Mouse (Mus musculus) megakaryocyte, embryonic 14.5 days (primary cell): ENCODE data around the gene Dock7.

Experiments
- FLI1 ChIP-seq: IDR thresholded peaks from 2 replicates; pipeline ENCODE4 v1.6.1; 2012; ENCODE audit warnings: low read length, inconsistent platforms, mixed read lengths
- GATA1 ChIP-seq: IDR thresholded peaks from 3 replicates; pipeline ENCODE4 v1.6.1; 2012; ENCODE audit warnings: mixed read lengths, low read length, inconsistent platforms, borderline replicate concordance

GRCm38 (mm10) chr4:98993491-98993890, 127.2 kb downstream of the Dock7 start:
- no peak for TF ChIP-seq GATA1
- no peak for TF ChIP-seq FLI1
